Mouse (Mus musculus): ENCODE measurements around the gene Lpar4.

Lpar4 gene

DNA sequence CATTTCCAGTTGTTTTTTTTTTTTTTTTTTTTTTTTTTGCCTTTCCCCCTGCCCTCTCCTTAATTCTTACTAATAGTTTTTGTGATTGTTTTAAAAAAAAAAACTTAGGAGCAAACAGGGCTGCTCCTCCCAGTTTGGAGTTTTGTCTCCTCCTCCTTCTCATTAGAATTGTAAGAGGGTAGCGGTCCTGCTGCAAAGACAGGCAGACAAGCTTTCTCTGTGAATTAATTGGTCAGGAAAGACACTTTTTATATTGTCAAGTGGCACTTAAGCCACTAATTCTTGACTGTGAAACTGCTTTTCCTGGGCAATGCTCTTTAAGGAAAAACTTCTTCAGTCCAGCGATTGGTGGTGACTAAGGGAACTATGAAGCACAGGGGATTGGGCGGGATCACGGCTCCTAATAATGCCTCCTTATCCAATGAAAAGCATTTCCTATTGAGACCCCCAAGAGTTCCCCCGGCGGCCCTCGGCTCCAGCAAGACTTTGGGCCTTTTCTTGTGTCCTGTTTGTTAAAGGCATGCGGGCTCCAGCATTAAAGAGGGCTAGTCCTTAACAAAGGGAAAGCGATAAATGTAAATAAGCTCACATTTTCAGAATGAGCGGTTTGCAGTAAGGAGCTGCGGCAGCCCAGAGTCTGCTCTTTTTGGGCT, at the start of gene Lpar4:
Gene Lpar4 (plus strand): TSS at position 451 of the 653 bp plus-strand sequence.
- DNase-seq (ENCODE audit: low read depth, low spot score): peak; percentile 2

DNA sequence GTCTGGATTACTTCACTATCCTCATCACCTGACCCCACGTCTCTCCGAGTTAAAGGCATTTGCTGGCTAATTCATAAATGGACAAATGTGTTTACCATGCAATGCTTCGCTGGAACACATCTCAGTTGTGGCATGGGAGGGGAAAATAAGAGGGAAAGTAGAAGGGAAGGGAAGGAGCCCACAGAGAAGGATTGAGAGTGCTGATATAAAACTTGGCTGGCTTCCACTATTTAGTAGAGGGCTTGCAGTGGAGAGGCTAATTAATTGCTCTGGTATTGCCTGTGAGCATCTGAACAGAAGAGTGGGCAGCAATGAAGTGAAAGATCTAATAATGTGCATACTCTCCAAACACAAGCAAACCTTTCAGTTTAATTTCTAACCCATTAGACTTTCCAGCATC, 49.0 kb upstream of the Lpar4 start:
- peak; percentile 1 for DNase-seq (ENCODE audit: low read depth, low spot score)

DNA sequence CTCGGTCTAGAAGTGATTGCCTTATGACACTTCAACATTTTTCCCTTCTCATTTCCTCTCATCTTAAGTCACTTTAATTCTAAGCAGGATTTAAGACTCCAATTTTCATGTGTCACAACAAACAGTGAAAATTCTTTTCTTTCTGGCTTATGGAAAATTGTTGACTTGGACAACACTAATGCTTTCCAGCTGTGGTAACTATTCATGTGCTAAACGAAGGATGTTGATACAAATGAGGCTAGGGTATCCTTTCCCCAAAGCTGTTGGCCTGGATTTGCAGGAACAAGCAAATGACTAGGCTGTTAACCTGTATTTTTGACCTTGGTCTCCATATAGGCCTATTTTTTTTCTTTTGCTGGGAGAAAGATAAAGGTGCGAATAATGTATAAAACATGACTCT, 48.5 kb upstream of the Lpar4 start:
- no peak for DNase-seq (ENCODE audit: low read depth, low spot score)

DNA sequence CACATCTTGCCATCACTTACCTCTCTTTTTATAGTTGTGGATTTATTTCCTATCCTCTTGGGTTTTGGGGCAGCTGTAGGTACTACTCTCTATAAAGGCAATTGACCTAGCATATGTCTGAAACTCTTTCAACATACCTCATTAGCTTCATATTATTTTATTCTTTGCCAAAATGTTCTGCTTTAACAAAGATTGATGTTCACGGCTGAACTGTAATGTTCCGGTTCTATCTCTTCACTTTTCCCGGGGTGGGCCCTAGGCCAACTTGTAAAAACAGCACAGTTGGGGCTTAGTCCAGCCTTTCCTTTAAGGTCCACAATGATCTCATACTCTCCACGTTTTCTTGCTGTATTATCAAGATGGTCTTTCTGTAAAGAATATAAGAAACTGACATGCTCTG, 48.1 kb upstream of the Lpar4 start:
- no peak for DNase-seq (ENCODE audit: low read depth, low spot score)

DNA sequence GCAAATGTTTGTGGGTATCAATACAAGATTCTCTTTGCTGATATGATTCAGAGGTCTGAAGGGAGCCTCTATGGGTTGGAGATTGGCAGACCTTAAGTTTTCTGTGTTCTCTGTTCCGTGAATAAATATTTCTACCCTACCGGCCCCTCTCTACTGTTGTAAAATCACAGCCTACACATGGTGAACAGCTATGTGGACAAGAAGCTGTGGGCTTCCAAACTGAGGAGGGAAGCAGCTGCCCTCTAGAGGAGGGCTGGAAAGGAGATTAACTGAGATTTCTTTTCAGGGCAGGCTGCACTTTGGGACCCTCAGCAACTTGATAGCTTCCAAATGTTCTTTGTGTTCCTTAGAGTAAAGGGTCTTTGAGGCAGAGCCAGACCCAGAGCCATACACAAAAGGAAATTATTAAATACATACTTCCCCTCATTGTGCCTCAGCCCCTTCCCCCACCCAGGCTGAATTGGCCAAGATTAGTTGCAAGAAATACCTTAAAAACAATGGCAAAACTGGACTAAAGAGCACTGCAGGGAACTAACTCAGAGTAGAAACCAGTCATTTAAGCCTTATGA, 22.6 kb upstream of the Lpar4 start:
- no peak for DNase-seq (ENCODE audit: low read depth, low spot score)

DNA sequence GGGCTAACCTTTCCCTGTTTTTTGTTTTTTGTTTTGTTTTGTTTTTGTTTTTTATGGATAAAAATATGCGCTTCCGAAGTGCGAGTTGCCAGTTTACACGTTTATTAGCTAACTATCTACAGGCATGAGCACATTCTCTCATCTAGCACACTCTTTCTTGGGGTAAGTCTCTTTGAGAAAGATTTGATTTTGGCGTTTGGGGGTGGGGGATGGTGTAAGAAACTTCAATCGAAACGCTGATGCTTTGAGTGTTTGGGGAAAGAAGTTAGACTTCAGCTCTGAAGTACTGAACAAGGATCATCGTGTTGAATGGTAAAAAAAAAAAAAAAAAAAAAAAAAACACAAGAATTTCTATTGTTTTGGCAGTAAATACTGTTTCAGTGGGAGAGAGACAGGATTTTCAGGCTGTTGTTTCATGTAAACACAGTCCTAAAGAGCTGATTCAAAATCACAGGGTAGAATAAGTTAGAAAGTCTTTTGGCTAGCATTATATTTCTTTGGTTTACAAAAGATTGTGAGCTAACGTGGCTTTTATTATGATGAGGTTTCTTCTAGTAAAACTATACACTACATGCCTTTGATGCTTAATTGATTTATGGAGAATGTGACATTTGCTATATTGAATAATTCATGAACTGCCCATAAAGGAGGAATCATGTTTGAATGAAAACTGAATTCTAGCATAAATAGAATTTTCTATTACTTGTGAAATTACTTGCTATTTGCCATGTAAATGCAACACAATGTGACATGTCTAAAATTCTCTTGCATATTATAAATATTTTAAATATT, 599 bp downstream of the Lpar4 start:
- no peak for DNase-seq (ENCODE audit: low read depth, low spot score)

DNA sequence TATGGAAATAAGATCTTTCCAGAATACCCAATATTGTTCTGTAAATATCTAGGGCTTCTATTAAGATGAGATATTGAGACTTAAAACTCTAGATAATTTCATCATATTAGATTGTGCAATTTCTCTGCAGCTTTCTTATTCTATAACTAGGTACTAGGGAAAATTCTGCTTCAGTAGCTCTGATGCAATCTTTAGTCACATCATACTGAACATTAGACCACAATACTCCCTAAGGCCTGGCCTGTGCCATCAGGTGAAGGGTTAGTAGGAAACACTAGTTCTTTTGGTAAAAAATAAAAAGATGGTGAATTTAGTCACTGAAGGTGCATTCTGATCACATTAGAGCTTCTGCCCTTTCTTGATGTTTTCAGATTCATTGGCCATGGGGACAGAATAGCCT, 4.1 kb downstream of the Lpar4 start:
- DNase-seq (ENCODE audit: low read depth, low spot score): no peak

DNA sequence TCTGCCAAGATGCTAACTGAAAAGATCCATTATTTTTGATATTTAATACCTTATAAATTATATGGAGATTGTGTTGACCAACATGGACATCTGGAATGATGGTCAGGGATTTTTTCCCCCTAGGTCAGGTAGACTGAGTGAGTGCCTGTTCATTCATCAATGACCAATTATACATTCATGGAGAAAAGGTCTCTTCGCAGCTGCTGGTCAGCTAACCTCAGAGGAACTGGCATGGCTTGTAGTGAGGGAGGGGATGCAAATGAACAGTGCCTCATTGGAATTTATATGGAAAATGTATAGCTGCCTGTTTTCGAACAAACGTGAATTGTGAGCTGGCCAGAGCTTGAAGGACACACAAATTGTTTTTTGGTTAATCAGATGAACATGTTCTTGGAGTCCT, 18.9 kb downstream of the Lpar4 start:
- no peak for DNase-seq (ENCODE audit: low read depth, low spot score)

DNA sequence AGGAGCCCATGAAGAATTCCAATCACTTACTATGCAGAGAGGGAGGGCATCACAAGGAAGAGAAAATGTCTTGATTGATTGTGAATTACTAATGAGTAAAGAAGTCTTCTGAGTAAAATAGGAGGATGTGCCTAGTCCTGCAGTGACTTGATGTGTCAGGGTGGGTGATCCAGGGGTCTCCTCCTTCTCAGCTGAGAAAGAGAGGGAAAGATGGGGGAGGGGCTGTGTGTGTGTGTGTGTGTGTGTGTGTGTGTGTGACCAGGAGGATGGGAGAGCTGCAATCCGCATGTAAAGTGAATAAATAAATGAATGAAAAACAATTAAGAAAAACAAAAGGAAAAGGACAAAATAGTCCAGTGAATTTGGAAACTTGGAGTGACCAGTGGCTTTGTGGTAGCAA, 30.1 kb downstream of the Lpar4 start:
- DNase-seq (ENCODE audit: low read depth, low spot score): no peak

DNA sequence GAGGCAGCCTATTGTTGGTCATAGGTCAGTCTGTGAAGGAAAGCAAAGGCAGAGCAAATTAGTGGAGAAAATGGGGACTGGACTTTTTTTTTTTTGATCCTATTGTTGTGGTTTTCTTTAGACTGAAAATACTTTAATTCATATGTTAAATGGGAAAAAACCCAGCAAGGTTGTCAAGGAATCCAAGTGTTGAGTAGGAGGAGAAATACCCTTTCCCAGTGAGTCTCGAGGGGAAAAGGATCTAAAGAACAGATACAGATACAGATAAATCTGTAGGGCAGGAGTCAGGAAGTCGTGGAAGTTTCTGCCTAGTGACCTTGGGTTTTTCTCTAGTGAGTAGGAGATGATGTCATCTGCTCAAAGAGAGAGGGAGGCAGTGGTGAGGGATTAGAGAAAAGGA, 30.6 kb downstream of the Lpar4 start:
- DNase-seq (ENCODE audit: low read depth, low spot score): no peak

DNA sequence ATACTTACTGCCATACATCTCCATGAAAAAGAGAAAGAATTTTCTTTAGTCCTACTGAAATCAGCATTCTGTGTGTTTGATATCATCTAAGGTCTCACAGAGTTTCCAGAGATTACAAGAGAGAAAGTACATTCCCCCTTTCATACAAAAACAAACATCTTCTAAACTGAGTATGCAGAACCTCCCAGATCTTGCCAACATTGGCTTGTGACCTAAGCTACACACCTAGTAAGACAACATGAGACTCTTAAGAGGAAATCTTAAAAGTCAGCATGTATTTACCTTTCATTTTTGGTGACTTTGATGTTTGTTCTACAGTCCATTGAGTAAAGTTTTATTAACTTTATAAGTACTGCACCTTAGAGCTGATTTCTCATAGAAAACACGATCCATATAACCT, 33.4 kb downstream of the Lpar4 start:
- DNase-seq (ENCODE audit: low read depth, low spot score): no peak

DNA sequence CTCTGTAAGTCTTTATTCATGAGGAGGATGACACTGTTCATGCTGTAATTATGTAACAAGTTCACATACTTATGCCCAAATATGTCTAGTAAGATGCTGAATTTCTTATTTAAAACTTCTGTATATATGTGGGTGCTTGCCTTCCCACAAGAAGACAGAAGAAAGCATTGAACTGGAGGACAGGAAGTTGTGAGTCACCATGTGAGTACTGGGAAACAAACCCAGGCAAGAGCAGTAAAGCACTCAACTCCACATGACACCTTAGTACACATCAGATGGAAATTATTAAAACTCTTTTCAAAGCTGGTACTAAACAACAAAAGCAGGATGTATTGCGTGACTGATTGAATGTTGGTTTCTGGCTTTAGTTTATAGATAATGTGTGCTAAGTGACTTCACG, 41.8 kb downstream of the Lpar4 start:
- DNase-seq (ENCODE audit: low read depth, low spot score): no peak

DNA sequence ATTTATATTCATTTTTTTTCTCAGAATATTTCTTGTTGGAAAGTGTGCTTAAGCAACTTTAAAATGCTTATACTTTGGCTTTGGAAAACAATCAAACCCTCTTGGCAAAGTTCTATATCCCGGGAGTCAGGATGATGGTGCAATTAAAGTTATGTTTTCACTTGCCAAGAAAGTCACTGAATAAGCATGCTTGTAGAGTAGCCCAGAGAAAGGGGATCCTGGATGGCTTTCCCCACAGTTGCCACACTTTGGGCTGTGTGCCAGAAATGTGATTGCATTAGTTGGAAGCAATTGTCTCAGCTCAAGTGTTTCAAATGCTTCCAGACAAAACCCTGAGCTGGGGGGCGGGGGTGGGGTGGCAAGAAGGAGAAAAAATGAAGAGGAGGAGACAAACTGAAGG, 43.9 kb downstream of the Lpar4 start:
- DNase-seq (ENCODE audit: low read depth, low spot score): no peak
